Mouse (Mus musculus) embryonic facial prominence, embryonic 10.5 days (tissue): ENCODE data around the gene Tnpo2. TPM values are rescaled to one million over a fixed set of nuclear protein-coding genes. Genes with fewer than 3 reads are reported as not detected.
A peak's percentile ranks its signal among the peaks of the same experiment; 100 is the strongest.

Experiments used
- DNase-seq: peaks from one replicate; pipeline ENCODE4 v3.0.0-alpha.2; 2017; ENCODE audit warnings: low spot score
- H3K27ac ChIP-seq: fragments of 300-500 bp; sonication (generic); replicated peaks from 2 replicates; pipeline ENCODE4 v1.5.1; 2016; ENCODE audit warnings: mild to moderate bottlenecking
- H3K27me3 ChIP-seq: fragments of 300-500 bp; sonication (generic); replicated peaks from 2 replicates; pipeline ENCODE4 v1.6.1; 2016; ENCODE audit warnings: low read depth, mild to moderate bottlenecking; ENCODE audit not compliant: poor library complexity, severe bottlenecking
- H3K36me3 ChIP-seq: fragments of 300-500 bp; sonication (generic); replicated peaks from 2 replicates; pipeline ENCODE4 v1.6.1; 2016; ENCODE audit warnings: mild to moderate bottlenecking, moderate library complexity
- H3K4me1 ChIP-seq: fragments of 300-500 bp; sonication (generic); 2 replicates; pipeline ENCODE4 v1.6.1; 2016
- H3K4me3 ChIP-seq: fragments of 300-500 bp; sonication (generic); 2 replicates; pipeline ENCODE4 v1.5.1; 2016; ENCODE audit warnings: mild to moderate bottlenecking, moderate library complexity
- H3K9me3 ChIP-seq: fragments of 300-500 bp; sonication (generic); 2 replicates; pipeline ENCODE4 v1.6.1; 2016; ENCODE audit warnings: mild to moderate bottlenecking
- WGBS: fragments of 180-500 bp; shearing (Covaris S2); methylation state at CpG from one replicate; pipeline ENCODE4 v1.1.7; 2016; 5-methylcytosine and 5-hydroxymethylcytosine counted together
- polyA plus RNA-seq: library from polyadenylated mRNA; unstranded; fragments of >200 nt; fragmentation: Nextera tagmentation; extraction: Ambion mirVana; gene quantifications from 2 replicates; pipeline ENCODE4 v1.2.1, GENCODE M21; 2016

Tnpo2 gene
- polyA plus RNA-seq, 1 experiment from 2014 or later: 31.5 TPM

- H3K9me3 ChIP-seq: no peaks in the 10 kb centered on the region
- H3K4me1 ChIP-seq: peaks cover 37% of the 10 kb centered on the region
- peaks cover 58% of the 10 kb centered on the region for H3K36me3 ChIP-seq
- no peak for DNase-seq
- no peak overlapping the region for H3K27ac ChIP-seq
- no peaks in the 10 kb centered on the region for H3K27me3 ChIP-seq
- 86% methylated on average over 4 of the region's 4 CpGs for WGBS
- no peak overlapping the region for H3K4me3 ChIP-seq
These were observed 3.9 kb upstream of the Tnpo2 start for GRCm38 (mm10) chr8:85032622-85033311.

GRCm38 (mm10) chr8:85033867-85034266 lies 2.8 kb upstream of the Tnpo2 start:
- 62% methylated on average over 1 of the region's 1 CpGs for WGBS
- Histone ChIP-seq H3K36me3 (peaks cover 55% of the 10 kb centered on the region), H3K27me3 (no peaks in the 10 kb centered on the region), H3K4me3 (peak overlapping the region; percentile 23; the same call in 1 of the 2 replicates), H3K27ac (no peak overlapping the region), H3K9me3 (no peaks in the 10 kb centered on the region), H3K4me1 (peaks cover 37% of the 10 kb centered on the region)
- DNase-seq: no peak

- peak; percentile 81 for DNase-seq
- WGBS: 5% methylated on average over 13 of the region's 13 CpGs
- Histone ChIP-seq H3K36me3 (peaks cover 48% of the 10 kb centered on the region), H3K4me1 (peaks cover 40% of the 10 kb centered on the region), H3K27me3 (no peaks in the 10 kb centered on the region), H3K27ac (peak overlapping the region; percentile 96), H3K9me3 (no peaks in the 10 kb centered on the region), H3K4me3 (peak overlapping the region; percentile 94)
These were observed 2.0 kb upstream of the Tnpo2 start for GRCm38 (mm10) chr8:85034764-85035163.

GRCm38 (mm10) chr8:85035165-85035727 lies 1.5 kb upstream of the Tnpo2 start:
- no peak for DNase-seq
- WGBS: 8% methylated on average over 12 of the region's 12 CpGs
- Histone ChIP-seq H3K27ac (peak overlapping the region; percentile 96), H3K4me3 (peak overlapping the region; percentile 94), H3K36me3 (peaks cover 48% of the 10 kb centered on the region), H3K27me3 (no peaks in the 10 kb centered on the region), H3K9me3 (no peaks in the 10 kb centered on the region), H3K4me1 (peaks cover 42% of the 10 kb centered on the region)

- Histone ChIP-seq H3K27ac (peak overlapping the region; percentile 96), H3K4me1 (peaks cover 42% of the 10 kb centered on the region), H3K9me3 (no peaks in the 10 kb centered on the region), H3K36me3 (peaks cover 48% of the 10 kb centered on the region), H3K4me3 (peak overlapping the region; percentile 94), H3K27me3 (no peaks in the 10 kb centered on the region)
- WGBS: 1% methylated on average over 15 of the region's 15 CpGs
- DNase-seq: peak; percentile 51
These were observed 896 bp upstream of the Tnpo2 start for GRCm38 (mm10) chr8:85035728-85036310.

- peak overlapping the region; percentile 96 for H3K27ac ChIP-seq
- peaks cover 42% of the 10 kb centered on the region for H3K4me1 ChIP-seq
- 0% methylated on average over 9 of the region's 9 CpGs for WGBS
- DNase-seq: no peak
- peak overlapping the region; percentile 94 for H3K4me3 ChIP-seq
- H3K36me3 ChIP-seq: peaks cover 48% of the 10 kb centered on the region
- no peaks in the 10 kb centered on the region for H3K27me3 ChIP-seq
- H3K9me3 ChIP-seq: no peaks in the 10 kb centered on the region
These were observed 366 bp upstream of the Tnpo2 start for GRCm38 (mm10) chr8:85036381-85036717.

- H3K4me3 ChIP-seq: peak overlapping the region; percentile 94
- WGBS: 0% methylated on average over 14 of the region's 14 CpGs
- peaks cover 48% of the 10 kb centered on the region for H3K36me3 ChIP-seq
- peaks cover 42% of the 10 kb centered on the region for H3K4me1 ChIP-seq
- peak; percentile 84 for DNase-seq
- H3K27me3 ChIP-seq: no peaks in the 10 kb centered on the region
- no peaks in the 10 kb centered on the region for H3K9me3 ChIP-seq
- peak overlapping the region; percentile 96 for H3K27ac ChIP-seq
These were observed 608 bp downstream of the Tnpo2 start for GRCm38 (mm10) chr8:85037366-85037680.

GRCm38 (mm10) chr8:85037681-85038531 lies 1.2 kb downstream of the Tnpo2 start:
- H3K27me3 ChIP-seq: no peaks in the 10 kb centered on the region
- H3K36me3 ChIP-seq: peaks cover 48% of the 10 kb centered on the region
- peak overlapping the region; percentile 96 for H3K27ac ChIP-seq
- under 1% methylated on average over 57 of the region's 57 CpGs for WGBS
- H3K4me3 ChIP-seq: peak overlapping the region; percentile 94
- H3K4me1 ChIP-seq: peaks cover 42% of the 10 kb centered on the region
- no peaks in the 10 kb centered on the region for H3K9me3 ChIP-seq
- DNase-seq: peak; percentile 66

GRCm38 (mm10) chr8:85043619-85044018 lies 6.9 kb downstream of the Tnpo2 start:
- H3K27me3 ChIP-seq: no peaks in the 10 kb centered on the region
- no peak overlapping the region for H3K27ac ChIP-seq
- no peaks in the 10 kb centered on the region for H3K9me3 ChIP-seq
- 90% methylated on average over 6 of the region's 6 CpGs for WGBS
- peaks cover 90% of the 10 kb centered on the region for H3K36me3 ChIP-seq
- H3K4me1 ChIP-seq: peaks cover 14% of the 10 kb centered on the region
- no peak for DNase-seq
- H3K4me3 ChIP-seq: no peak overlapping the region

- WGBS: 85% methylated on average over 7 of the region's 7 CpGs
- H3K4me1 ChIP-seq: peaks cover 23% of the 10 kb centered on the region
These were observed 20.7 kb downstream of the Tnpo2 start for GRCm38 (mm10) chr8:85057367-85057766.

GRCm38 (mm10) chr8:85059879-85060616 lies 23.3 kb downstream of the Tnpo2 start, which contains the start of gene Fbxw9:
TSS of gene Fbxw9 (plus strand) at chr8:85060055.
- H3K9me3 ChIP-seq: no peaks in the 10 kb centered on the region
- peaks cover 49% of the 10 kb centered on the region for H3K36me3 ChIP-seq
- DNase-seq: peak; percentile 91
- no peaks in the 10 kb centered on the region for H3K27me3 ChIP-seq
- 1% methylated on average over 53 of the region's 53 CpGs for WGBS
- H3K4me3 ChIP-seq: peak within 1 kb of the TSS; percentile 89
- H3K27ac ChIP-seq: peak within 1 kb of the TSS; percentile 63
- H3K4me1 ChIP-seq: peaks cover 23% of the 10 kb centered on the region

More at GRCm38 (mm10) chr8:85057367-85057766, 20.7 kb downstream of the Tnpo2 start:
- H3K27ac ChIP-seq: no peak overlapping the region
- H3K9me3 ChIP-seq: no peaks in the 10 kb centered on the region
- H3K4me3 ChIP-seq: no peak overlapping the region
- no peaks in the 10 kb centered on the region for H3K27me3 ChIP-seq
- peaks cover 63% of the 10 kb centered on the region for H3K36me3 ChIP-seq
- no peak for DNase-seq

GRCm38 (mm10) chr8:85062603-85063002 lies 25.9 kb downstream of the Tnpo2 start:
- H3K27ac ChIP-seq: no peak overlapping the region
- WGBS: 92% methylated on average over 4 of the region's 4 CpGs
- H3K36me3 ChIP-seq: peaks cover 47% of the 10 kb centered on the region
- no peaks in the 10 kb centered on the region for H3K9me3 ChIP-seq
- no peaks in the 10 kb centered on the region for H3K27me3 ChIP-seq
- DNase-seq: no peak
- peaks cover 17% of the 10 kb centered on the region for H3K4me1 ChIP-seq
- no peak overlapping the region for H3K4me3 ChIP-seq
